Mouse (Mus musculus) neural tube, embryonic 12.5 days (tissue): ENCODE results near the gene Atp2a2. TPM values are rescaled to one million over a fixed set of nuclear protein-coding genes. Genes with fewer than 3 reads are reported as not detected.
"Not testable (repeated sequence)": the region's sequence is repeated elsewhere in the genome, so short reads cannot be mapped to it uniquely, and the experiment has no call there.

Experiments
- ATAC-seq: fragments of 200-750 bp; cut with Nextera tagmentation; 2 replicates; pipeline ENCODE4 v1.8.0; 2017; ENCODE audit warnings: low read depth, mild to moderate bottlenecking, moderate TSS enrichment, moderate library complexity; ENCODE audit not compliant: low FRiP score
- H3K27ac ChIP-seq: fragments of 300-500 bp; sonication (generic); 2 replicates; pipeline ENCODE4 v1.5.1; 2016
- H3K27me3 ChIP-seq: fragments of 300-500 bp; sonication (generic); replicated peaks from 2 replicates; pipeline ENCODE4 v1.6.1; 2016; ENCODE audit warnings: mild to moderate bottlenecking
- H3K36me3 ChIP-seq: fragments of 300-500 bp; sonication (generic); 2 replicates; pipeline ENCODE4 v1.6.1; 2016; ENCODE audit warnings: mild to moderate bottlenecking
- H3K4me1 ChIP-seq: fragments of 300-500 bp; sonication (generic); 2 replicates; pipeline ENCODE4 v1.6.1; 2016
- H3K4me2 ChIP-seq: fragments of 300-500 bp; sonication (generic); replicated peaks from 2 replicates; pipeline ENCODE4 v1.6.1; 2016; ENCODE audit warnings: mild to moderate bottlenecking
- H3K4me3 ChIP-seq: fragments of 300-500 bp; sonication (generic); 2 replicates; pipeline ENCODE4 v1.5.1; 2016
- H3K9ac ChIP-seq: fragments of 300-500 bp; sonication (generic); 2 replicates; pipeline ENCODE4 v1.6.1; 2016; ENCODE audit warnings: mild to moderate bottlenecking
- H3K9me3 ChIP-seq: fragments of 300-500 bp; sonication (generic); 2 replicates; pipeline ENCODE4 v1.6.1; 2016; ENCODE audit warnings: mild to moderate bottlenecking
- WGBS: fragments of 180-500 bp; shearing (Covaris S2); methylation state at CpG from one replicate; pipeline ENCODE4 v1.1.7; 2016; 5-methylcytosine and 5-hydroxymethylcytosine counted together
- polyA plus RNA-seq: library from polyadenylated mRNA; unstranded; fragments of >200 nt; fragmentation: Nextera tagmentation; extraction: Ambion mirVana; gene quantifications from 2 replicates; pipeline ENCODE4 v1.2.1, GENCODE M21; 2016

The Atp2a2 gene
- polyA plus RNA-seq, 1 experiment from 2014 or later: 76.1 TPM

GRCm38 (mm10) chr5:122457054-122457453, 45.0 kb downstream of the Atp2a2 start:
- peaks cover 99% of the 10 kb centered on the region for H3K36me3 ChIP-seq

DNA sequence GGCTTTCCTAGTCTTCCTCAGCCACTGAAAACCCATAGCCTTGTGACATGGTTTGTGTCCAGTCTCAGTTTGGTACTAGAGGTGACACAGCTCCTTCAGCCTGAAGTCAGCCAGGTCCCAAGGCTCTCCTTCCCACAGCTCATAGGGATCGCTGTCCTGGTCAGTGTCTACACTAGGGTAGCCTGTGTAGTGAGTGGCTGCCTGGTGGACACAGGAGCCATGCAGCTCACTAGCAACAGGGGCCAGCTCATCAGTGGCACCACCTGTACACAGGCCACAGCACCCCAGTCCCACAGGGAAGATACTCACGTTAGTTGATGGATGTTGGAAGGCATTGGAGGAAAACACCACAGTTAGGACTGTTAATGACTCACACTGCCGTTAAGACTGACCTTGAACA, 46.4 kb downstream of the Atp2a2 start:
- no peak overlapping the region for H3K27ac ChIP-seq
- H3K36me3 ChIP-seq: peaks cover 89% of the 10 kb centered on the region
- H3K9ac ChIP-seq: no peak overlapping the region
- H3K4me3 ChIP-seq: no peak overlapping the region
- no peaks in the 10 kb centered on the region for H3K4me1 ChIP-seq
- no peaks in the 10 kb centered on the region for H3K27me3 ChIP-seq
- whole genome bisulfite sequencing: 92% methylated on average over 3 of the region's 3 CpGs
- no peak overlapping the region for H3K4me2 ChIP-seq
- no peak for ATAC-seq
- no peaks in the 10 kb centered on the region for H3K9me3 ChIP-seq

More at GRCm38 (mm10) chr5:122457054-122457453, 45.0 kb downstream of the Atp2a2 start:
- 91% methylated on average over 9 of the region's 9 CpGs for WGBS
- H3K9me3 ChIP-seq, ATAC-seq, H3K4me1 ChIP-seq, H3K4me3 ChIP-seq, H3K27me3 ChIP-seq, H3K4me2 ChIP-seq, H3K27ac ChIP-seq, H3K9ac ChIP-seq: not testable (repeated sequence)

GRCm38 (mm10) chr5:122454883-122455282, 47.1 kb downstream of the Atp2a2 start:
- Histone ChIP-seq H3K4me2 (no peak overlapping the region), H3K4me1 (no peaks in the 10 kb centered on the region), H3K36me3 (peaks cover 82% of the 10 kb centered on the region), H3K27me3 (no peaks in the 10 kb centered on the region), H3K4me3 (no peak overlapping the region), H3K9me3 (no peaks in the 10 kb centered on the region), H3K27ac (no peak overlapping the region), H3K9ac (no peak overlapping the region)
- 94% methylated on average over 3 of the region's 3 CpGs for WGBS
- no peak for ATAC-seq

DNA sequence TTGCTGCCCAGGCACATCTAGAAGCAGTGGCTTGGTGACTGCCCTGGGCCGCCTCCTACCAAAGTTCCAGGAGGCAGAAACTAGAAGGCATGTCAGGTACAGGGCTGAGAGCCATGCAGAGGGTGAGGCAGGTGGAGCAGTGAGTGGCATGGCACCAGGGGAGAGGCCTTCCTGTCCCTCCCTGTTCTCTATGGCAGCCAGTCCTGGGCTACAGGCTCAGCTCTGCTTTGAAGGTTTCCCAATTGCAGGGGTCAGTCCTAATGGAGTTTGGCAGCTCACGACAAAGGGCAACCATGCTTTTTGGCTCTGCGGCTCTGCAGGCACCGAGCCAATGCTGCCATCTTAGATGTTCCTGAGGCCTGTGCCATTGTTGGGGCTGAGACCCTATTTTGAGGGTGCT, 47.6 kb downstream of the Atp2a2 start:
- Histone ChIP-seq H3K36me3 (peaks cover 78% of the 10 kb centered on the region), H3K9ac (no peak overlapping the region), H3K4me1 (no peaks in the 10 kb centered on the region), H3K9me3 (no peaks in the 10 kb centered on the region), H3K4me2 (no peak overlapping the region), H3K27ac (no peak overlapping the region), H3K4me3 (no peak overlapping the region), H3K27me3 (no peaks in the 10 kb centered on the region)
- no peak for ATAC-seq
- 89% methylated on average over 4 of the region's 4 CpGs for WGBS

- Histone ChIP-seq H3K9me3 (no peaks in the 10 kb centered on the region), H3K36me3 (peaks cover 65% of the 10 kb centered on the region), H3K27me3 (no peaks in the 10 kb centered on the region), H3K9ac (no peak overlapping the region), H3K27ac (no peak overlapping the region), H3K4me2 (no peak overlapping the region), H3K4me3 (no peak overlapping the region), H3K4me1 (no peaks in the 10 kb centered on the region)
- WGBS: 80% methylated on average over 6 of the region's 6 CpGs
- no peak for ATAC-seq
Observed at GRCm38 (mm10) chr5:122453188-122453587, 48.8 kb downstream of the Atp2a2 start.

GRCm38 (mm10) chr5:122452194-122452593, 49.8 kb downstream of the Atp2a2 start:
- no peaks in the 10 kb centered on the region for H3K4me1 ChIP-seq
- H3K9ac ChIP-seq: no peak overlapping the region
- H3K36me3 ChIP-seq: peaks cover 59% of the 10 kb centered on the region
- no peak overlapping the region for H3K4me3 ChIP-seq
- 87% methylated on average over 7 of the region's 7 CpGs for WGBS
- ATAC-seq: no peak
- H3K9me3 ChIP-seq: no peaks in the 10 kb centered on the region
- no peak overlapping the region for H3K4me2 ChIP-seq
- H3K27me3 ChIP-seq: no peaks in the 10 kb centered on the region
- no peak overlapping the region for H3K27ac ChIP-seq

DNA sequence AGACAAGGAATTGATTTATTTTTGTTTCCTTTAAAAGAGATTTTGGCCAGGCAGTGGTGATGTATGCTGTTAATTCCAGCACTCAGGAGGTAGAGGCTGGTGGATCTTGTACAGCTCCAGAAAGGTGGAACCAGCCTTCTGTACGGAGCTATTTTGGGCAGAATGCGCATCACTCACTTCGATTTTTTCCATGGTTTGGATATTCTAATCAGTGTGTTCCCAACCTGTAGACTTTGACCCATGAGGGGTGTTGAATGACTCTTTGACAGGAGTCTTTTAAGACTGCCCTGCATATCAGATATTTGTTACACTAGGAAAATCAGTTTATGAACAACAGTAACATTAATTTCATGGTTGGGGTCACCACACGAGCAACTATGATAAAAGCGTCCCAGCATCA, 50.7 kb downstream of the Atp2a2 start:
- no peak for ATAC-seq
- H3K4me3 ChIP-seq: no peak overlapping the region
- no peak overlapping the region for H3K27ac ChIP-seq
- no peaks in the 10 kb centered on the region for H3K27me3 ChIP-seq
- H3K4me2 ChIP-seq: no peak overlapping the region
- H3K9ac ChIP-seq: no peak overlapping the region
- peaks cover 58% of the 10 kb centered on the region for H3K36me3 ChIP-seq
- no peaks in the 10 kb centered on the region for H3K4me1 ChIP-seq
- 93% methylated on average over 5 of the region's 5 CpGs for WGBS
- no peaks in the 10 kb centered on the region for H3K9me3 ChIP-seq

- WGBS: 83% methylated on average over 5 of the region's 5 CpGs
- peaks cover 59% of the 10 kb centered on the region for H3K36me3 ChIP-seq
- ATAC-seq: no peak
- H3K9me3 ChIP-seq: no peaks in the 10 kb centered on the region
- H3K4me2 ChIP-seq: no peak overlapping the region
- no peak overlapping the region for H3K27ac ChIP-seq
- H3K4me3 ChIP-seq: no peak overlapping the region
- H3K4me1 ChIP-seq: no peaks in the 10 kb centered on the region
- H3K27me3 ChIP-seq: no peaks in the 10 kb centered on the region
- H3K9ac ChIP-seq: no peak overlapping the region
Observed at GRCm38 (mm10) chr5:122450913-122451317, 51.1 kb downstream of the Atp2a2 start.

DNA sequence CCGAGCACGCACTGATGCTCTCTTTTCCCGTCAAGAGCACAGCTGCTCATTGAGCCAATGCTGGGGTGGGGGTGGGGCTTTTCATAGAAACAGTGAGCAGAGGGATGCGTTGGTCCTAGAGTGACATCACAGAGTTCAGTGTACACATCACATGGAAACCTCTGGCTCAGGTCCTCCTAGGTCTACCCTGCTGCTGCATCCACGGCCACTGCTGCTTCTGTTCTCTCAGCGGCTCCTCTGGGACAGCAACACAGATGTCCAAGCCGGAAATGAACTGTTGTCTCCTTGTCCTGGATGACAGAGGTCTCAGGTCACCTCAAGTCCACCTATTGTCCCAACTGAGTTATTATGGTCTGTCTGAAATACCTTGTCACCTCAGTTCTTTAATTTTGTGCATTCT, 52.1 kb downstream of the Atp2a2 start:
- Histone ChIP-seq H3K4me3 (no peak overlapping the region), H3K36me3 (peaks cover 59% of the 10 kb centered on the region), H3K9ac (no peak overlapping the region), H3K27ac (no peak overlapping the region), H3K9me3 (no peaks in the 10 kb centered on the region), H3K27me3 (no peaks in the 10 kb centered on the region), H3K4me1 (no peaks in the 10 kb centered on the region), H3K4me2 (no peak overlapping the region)
- WGBS: 43% methylated on average over 7 of the region's 7 CpGs
- ATAC-seq: no peak

GRCm38 (mm10) chr5:122448869-122449268, 53.2 kb downstream of the Atp2a2 start:
- H3K4me1 ChIP-seq: no peaks in the 10 kb centered on the region
- no peak overlapping the region for H3K27ac ChIP-seq
- no peak overlapping the region for H3K4me2 ChIP-seq
- WGBS: 79% methylated on average over 5 of the region's 5 CpGs
- H3K9ac ChIP-seq: no peak overlapping the region
- ATAC-seq: no peak
- no peak overlapping the region for H3K4me3 ChIP-seq
- peaks cover 59% of the 10 kb centered on the region for H3K36me3 ChIP-seq
- no peaks in the 10 kb centered on the region for H3K9me3 ChIP-seq
- no peaks in the 10 kb centered on the region for H3K27me3 ChIP-seq

DNA sequence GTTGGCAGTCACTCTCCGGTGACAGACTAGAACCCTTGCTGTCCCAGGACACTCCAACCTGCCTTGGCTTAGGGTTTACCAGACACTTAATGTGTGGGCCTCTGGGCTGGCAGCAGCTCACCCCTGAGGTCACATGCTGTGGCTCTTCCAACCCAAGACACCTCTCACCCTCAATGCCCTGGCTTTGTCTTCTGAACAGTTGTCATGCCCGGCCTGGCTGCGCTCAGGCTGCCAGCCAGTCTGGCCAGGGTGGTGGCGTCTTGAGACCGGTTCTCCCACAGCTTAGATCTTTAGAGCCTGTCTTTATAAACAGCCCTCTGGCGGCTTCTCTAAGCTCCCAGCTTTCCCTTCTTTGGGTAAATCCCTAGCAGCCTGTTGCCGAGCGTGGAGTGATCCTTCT, 54.2 kb downstream of the Atp2a2 start:
- Histone ChIP-seq H3K27me3 (no peaks in the 10 kb centered on the region), H3K9ac (no peak overlapping the region), H3K9me3 (no peaks in the 10 kb centered on the region), H3K4me3 (no peak overlapping the region), H3K4me2 (no peak overlapping the region), H3K4me1 (no peaks in the 10 kb centered on the region), H3K36me3 (peaks cover 59% of the 10 kb centered on the region), H3K27ac (no peak overlapping the region)
- 94% methylated on average over 8 of the region's 8 CpGs for WGBS
- ATAC-seq: no peak

DNA sequence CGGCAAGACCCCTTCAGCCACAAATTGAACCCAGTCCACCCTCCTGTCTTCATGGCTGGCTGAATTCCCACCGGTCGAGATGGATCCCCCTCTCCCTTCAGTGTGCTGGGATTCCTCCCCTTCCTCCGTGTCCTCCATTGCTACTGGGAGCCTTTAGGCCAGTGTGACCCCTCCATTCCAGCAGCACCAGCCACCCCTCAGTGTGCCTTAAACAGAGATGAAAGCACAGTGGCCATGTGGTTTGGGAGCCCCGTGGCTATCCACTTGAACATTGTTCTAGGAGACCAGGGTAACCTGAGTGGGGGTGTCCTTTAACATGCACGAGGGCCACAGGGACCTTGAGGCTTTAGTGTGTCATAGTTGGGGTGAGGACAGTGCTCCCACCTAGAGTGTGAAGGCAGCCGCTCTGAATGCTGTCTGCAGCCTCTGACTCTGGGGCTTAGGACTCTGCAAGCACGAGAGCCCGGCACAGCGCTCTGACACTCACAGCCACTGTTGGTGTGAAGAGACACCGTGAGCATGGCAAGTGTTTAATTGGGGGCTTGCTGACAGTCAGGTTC, 56.9 kb downstream of the Atp2a2 start:
- H3K27me3 ChIP-seq: no peaks in the 10 kb centered on the region
- no peaks in the 10 kb centered on the region for H3K9me3 ChIP-seq
- no peak overlapping the region for H3K27ac ChIP-seq
- H3K9ac ChIP-seq: no peak overlapping the region
- no peak overlapping the region for H3K4me3 ChIP-seq
- peaks cover 73% of the 10 kb centered on the region for H3K36me3 ChIP-seq
- 94% methylated on average over 11 of the region's 11 CpGs for WGBS
- no peak overlapping the region for H3K4me2 ChIP-seq
- H3K4me1 ChIP-seq: no peaks in the 10 kb centered on the region
- ATAC-seq: no peak

DNA sequence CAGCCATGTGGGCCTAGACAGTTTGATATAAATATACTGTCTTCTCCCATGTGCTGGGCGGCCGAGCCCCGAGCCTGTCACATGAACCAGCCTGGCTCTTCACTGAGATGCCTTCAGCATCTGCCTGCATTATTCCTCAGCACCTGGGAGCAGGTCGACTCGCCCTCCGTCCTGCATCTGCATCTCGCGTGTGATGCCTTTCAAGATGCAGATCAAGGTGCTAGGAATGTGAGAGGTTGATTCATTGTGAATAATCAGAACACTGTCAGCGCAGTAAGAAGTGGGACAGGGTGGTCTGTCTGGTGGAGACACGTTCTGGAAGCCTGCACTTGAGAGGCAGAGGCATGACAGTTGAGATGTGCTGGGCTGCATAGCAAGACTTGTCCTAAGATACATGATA, 57.5 kb downstream of the Atp2a2 start:
- no peaks in the 10 kb centered on the region for H3K4me1 ChIP-seq
- peaks cover 79% of the 10 kb centered on the region for H3K36me3 ChIP-seq
- H3K9me3 ChIP-seq: no peaks in the 10 kb centered on the region
- H3K4me2 ChIP-seq: no peak overlapping the region
- no peaks in the 10 kb centered on the region for H3K27me3 ChIP-seq
- no peak overlapping the region for H3K27ac ChIP-seq
- no peak for ATAC-seq
- 94% methylated on average over 10 of the region's 10 CpGs for WGBS
- H3K9ac ChIP-seq: no peak overlapping the region
- H3K4me3 ChIP-seq: no peak overlapping the region
